Mouse (Mus musculus) left cerebral cortex, adult 2 months (tissue): Measurements from ENCODE around the gene Trim2. TPM values are rescaled to one million over a fixed set of nuclear protein-coding genes. Genes with fewer than 3 reads are reported as not detected.

Source experiments
- DNase-seq, 2 experiments: peaks; one replicate each; pipeline ENCODE4 v3.0.0; 2021 to 2022; ENCODE audit warnings: low spot score in 2 of 2, mixed read lengths in 1 of 2; ENCODE audit errors: extremely low spot score in 1 of 2
- H3K27ac ChIP-seq: fragments of 200-600 bp; 2 replicates; pipeline ENCODE4 v1.8.1; 2022
- H3K4me3 ChIP-seq: fragments of 200-600 bp; 2 replicates; pipeline ENCODE4 v1.8.1; 2022
- CTCF ChIP-seq: fragments of 200-600 bp; IDR thresholded peaks from 2 replicates; pipeline ENCODE4 v1.8.1; 2022; ENCODE audit warnings: antibody characterized with exemption, mild to moderate bottlenecking, moderate library complexity
- intact Hi-C: fragments of 180-260 bp; cut with DNase I; formaldehyde crosslinking; loops from one replicate; pipeline ENCODE4 v1.15.1; 2025
- total RNA-seq, 2 experiments: library from RNA; stranded (reverse); gene quantifications; 2 replicates each; pipeline ENCODE4 v1.2.3; 2021

Trim2 gene
- total RNA-seq, 2 experiments from 2014 or later, result 246 to 280 TPM

GRCm38 (mm10) chr3:84228203-84228870 is 78.3 kb downstream of the Trim2 start:
- no peak for DNase-seq
- peak overlapping the region; percentile 40 for H3K4me3 ChIP-seq
- no peak; the same call in 1 of the 2 replicates for TF ChIP-seq CTCF
- H3K27ac ChIP-seq, result peak overlapping the region; percentile 63
- intact Hi-C loops, result no loop called here

- intact Hi-C loops, result no loop called here
- TF ChIP-seq CTCF, result no peak
- no peak for DNase-seq
- Histone ChIP-seq H3K27ac (no peak overlapping the region), H3K4me3 (no peak overlapping the region)
Observed at GRCm38 (mm10) chr3:84227628-84228027, 79.0 kb downstream of the Trim2 start.

GRCm38 (mm10) chr3:84224982-84225381 is 81.7 kb downstream of the Trim2 start:
- peak; percentile 44 for TF ChIP-seq CTCF
- intact Hi-C loops, result no loop called here

GRCm38 (mm10) chr3:84220748-84221147 is 85.9 kb downstream of the Trim2 start:
- Histone ChIP-seq H3K27ac (peak overlapping the region; percentile 81), H3K4me3 (peak overlapping the region; percentile 68)
- no peak; the same call in 1 of the 2 replicates for TF ChIP-seq CTCF
- intact Hi-C loops, result loop anchor here (1.0 to 2.0 kb wide), 2 partner anchors 38 to 84 kb away; no protein-coding TSS in a partner anchor
- peak; percentile 78 to 81 for DNase-seq

More at GRCm38 (mm10) chr3:84224982-84225381, 81.7 kb downstream of the Trim2 start:
- no peak overlapping the region for H3K4me3 ChIP-seq
- no peak for DNase-seq
- no peak overlapping the region for H3K27ac ChIP-seq

GRCm38 (mm10) chr3:84220326-84220725 is 86.4 kb downstream of the Trim2 start:
- no peak for TF ChIP-seq CTCF
- H3K4me3 ChIP-seq, result peak overlapping the region; percentile 68
- intact Hi-C loops, result loop anchor here (1.0 to 2.0 kb wide), 2 partner anchors 38 to 84 kb away; no protein-coding TSS in a partner anchor
- no peak for DNase-seq
- peak overlapping the region; percentile 81 for H3K27ac ChIP-seq

GRCm38 (mm10) chr3:84219720-84220273 is 86.9 kb downstream of the Trim2 start:
- peak in 1 of 2 experiments; percentile 32 for DNase-seq
- peak overlapping the region; percentile 81 for H3K27ac ChIP-seq
- intact Hi-C loops, result loop anchor here (1.0 to 5.0 kb wide), 3 partner anchors 39 to 85 kb away; no protein-coding TSS in a partner anchor
- peak overlapping the region; percentile 68 for H3K4me3 ChIP-seq
- TF ChIP-seq CTCF, result no peak

GRCm38 (mm10) chr3:84219166-84219710 is 87.4 kb downstream of the Trim2 start:
- DNase-seq, result no peak
- intact Hi-C loops, result loop anchor here (5.0 kb wide), 1 partner anchor 42 kb away; no protein-coding TSS in a partner anchor
- TF ChIP-seq CTCF, result peak; percentile 9; the same call in 1 of the 2 replicates
- Histone ChIP-seq H3K4me3 (peak overlapping the region; percentile 68), H3K27ac (peak overlapping the region; percentile 81; the same call in 1 of the 2 replicates)

GRCm38 (mm10) chr3:84218498-84218897 is 88.2 kb downstream of the Trim2 start:
- H3K27ac ChIP-seq, result no peak overlapping the region; the same call in 1 of the 2 replicates
- no peak for TF ChIP-seq CTCF
- peak overlapping the region; percentile 68 for H3K4me3 ChIP-seq
- DNase-seq, result no peak
- intact Hi-C loops, result loop anchor here (5.0 kb wide), 1 partner anchor 41 kb away; no protein-coding TSS in a partner anchor

- Histone ChIP-seq H3K27ac (peak overlapping the region; percentile 45), H3K4me3 (peak overlapping the region; percentile 68)
- no peak for TF ChIP-seq CTCF
- DNase-seq, result no peak
- intact Hi-C loops, result loop anchor here (5.0 kb wide), 1 partner anchor 41 kb away; no protein-coding TSS in a partner anchor
Observed at GRCm38 (mm10) chr3:84217961-84218351, 88.7 kb downstream of the Trim2 start.

- no peak for DNase-seq
- no peak; the same call in 1 of the 2 replicates for TF ChIP-seq CTCF
- Histone ChIP-seq H3K27ac (peak overlapping the region; percentile 45), H3K4me3 (peak overlapping the region; percentile 68)
- intact Hi-C loops, result loop anchor here (5.0 kb wide), 1 partner anchor 40 kb away; no protein-coding TSS in a partner anchor
Observed at GRCm38 (mm10) chr3:84217118-84217960, 89.3 kb downstream of the Trim2 start.

GRCm38 (mm10) chr3:84215743-84216360 is 90.8 kb downstream of the Trim2 start:
- Histone ChIP-seq H3K4me3 (peak overlapping the region; percentile 12), H3K27ac (peak overlapping the region; percentile 51)
- no peak for DNase-seq
- no peak for TF ChIP-seq CTCF
- intact Hi-C loops, result loop anchor here (5.0 kb wide), 1 partner anchor 39 kb away; no protein-coding TSS in a partner anchor
